Mouse (Mus musculus): ENCODE results near the gene Ctnnal1. TPM values are rescaled to one million over a fixed set of nuclear protein-coding genes. Genes with fewer than 3 reads are reported as not detected.

Gene Ctnnal1
- polyA plus RNA-seq, 1 experiment, result 9.0 TPM

GRCm38 (mm10) chr4:56820017-56820550 is 44.9 kb downstream of the Ctnnal1 start:
- H3K4me1 ChIP-seq, result no peaks in the 10 kb centered on the region
- no peaks in the 10 kb centered on the region for H3K9me3 ChIP-seq
- peaks cover 81% of the 10 kb centered on the region for H3K36me3 ChIP-seq (replicated peaks; ENCODE audit: low read length)
- H3K27me3 ChIP-seq (replicated peaks), result no peaks in the 10 kb centered on the region
- TF ChIP-seq FLI1 (IDR thresholded peaks at IDR 0.05; ENCODE audit: low read length) (no peak), GATA1 (IDR thresholded peaks at IDR 0.05; ENCODE audit: borderline replicate concordance, low read length) (no peak)
- no peak overlapping the region for H3K4me3 ChIP-seq (replicated peaks)

- H3K27me3 ChIP-seq (replicated peaks), result no peaks in the 10 kb centered on the region
- H3K4me1 ChIP-seq, result no peaks in the 10 kb centered on the region
- H3K4me3 ChIP-seq (replicated peaks), result no peak overlapping the region
- H3K9me3 ChIP-seq, result no peaks in the 10 kb centered on the region
- peaks cover 94% of the 10 kb centered on the region for H3K36me3 ChIP-seq (replicated peaks; ENCODE audit: low read length)
- TF ChIP-seq GATA1 (IDR thresholded peaks at IDR 0.05; ENCODE audit: borderline replicate concordance, low read length) (no peak), FLI1 (IDR thresholded peaks at IDR 0.05; ENCODE audit: low read length) (no peak)
Measured at GRCm38 (mm10) chr4:56815131-56815530, 49.9 kb downstream of the Ctnnal1 start.

- no peak for TF ChIP-seq FLI1 (IDR thresholded peaks at IDR 0.05; ENCODE audit: low read length)
- no peak overlapping the region for H3K4me3 ChIP-seq (replicated peaks)
Measured at GRCm38 (mm10) chr4:56812096-56812495, 52.9 kb downstream of the Ctnnal1 start.

GRCm38 (mm10) chr4:56811642-56812041 is 53.3 kb downstream of the Ctnnal1 start:
- Histone ChIP-seq H3K9me3 (no peaks in the 10 kb centered on the region), H3K4me3 (replicated peaks) (no peak overlapping the region), H3K4me1 (no peaks in the 10 kb centered on the region), H3K27me3 (replicated peaks) (no peaks in the 10 kb centered on the region), H3K36me3 (replicated peaks; ENCODE audit: low read length) (peaks cover 97% of the 10 kb centered on the region)
- TF ChIP-seq GATA1 (IDR thresholded peaks at IDR 0.05; ENCODE audit: borderline replicate concordance, low read length) (no peak), FLI1 (IDR thresholded peaks at IDR 0.05; ENCODE audit: low read length) (no peak)

More at GRCm38 (mm10) chr4:56812096-56812495, 52.9 kb downstream of the Ctnnal1 start:
- Histone ChIP-seq H3K36me3 (replicated peaks; ENCODE audit: low read length) (peaks cover 97% of the 10 kb centered on the region), H3K27me3 (replicated peaks) (no peaks in the 10 kb centered on the region), H3K9me3 (no peaks in the 10 kb centered on the region), H3K4me1 (no peaks in the 10 kb centered on the region)

- no peaks in the 10 kb centered on the region for H3K9me3 ChIP-seq
- no peaks in the 10 kb centered on the region for H3K27me3 ChIP-seq (replicated peaks)
- H3K4me3 ChIP-seq (replicated peaks), result no peak overlapping the region
- peaks cover under 1% of the 10 kb centered on the region; the same call in 1 of the 2 replicates for H3K4me1 ChIP-seq
- H3K36me3 ChIP-seq (replicated peaks; ENCODE audit: low read length), result peaks cover 97% of the 10 kb centered on the region
- no peak for TF ChIP-seq GATA1 (IDR thresholded peaks at IDR 0.05; ENCODE audit: borderline replicate concordance, low read length)
- no peak for TF ChIP-seq FLI1 (IDR thresholded peaks at IDR 0.05; ENCODE audit: low read length)
Measured at GRCm38 (mm10) chr4:56809050-56809449, 55.9 kb downstream of the Ctnnal1 start.

- Histone ChIP-seq H3K4me1 (peaks cover 32% of the 10 kb centered on the region), H3K27me3 (replicated peaks) (no peaks in the 10 kb centered on the region), H3K9me3 (no peaks in the 10 kb centered on the region), H3K36me3 (replicated peaks; ENCODE audit: low read length) (peaks cover 61% of the 10 kb centered on the region), H3K4me3 (replicated peaks) (peak overlapping the region; percentile 93)
- TF ChIP-seq FLI1 (IDR thresholded peaks at IDR 0.05; ENCODE audit: low read length), result no peak
- TF ChIP-seq GATA1 (IDR thresholded peaks at IDR 0.05; ENCODE audit: borderline replicate concordance, low read length), result no peak
Measured at GRCm38 (mm10) chr4:56802669-56803150, 62.3 kb downstream of the Ctnnal1 start.

GRCm38 (mm10) chr4:56801907-56802668 is 62.9 kb downstream of the Ctnnal1 start, which contains the start of the genes Elp1 and Fam206a:
Elp1 (minus strand) TSS chr4:56802331.
Fam206a (plus strand) TSS chr4:56802345.
- H3K4me1 ChIP-seq, result peaks cover 32% of the 10 kb centered on the region
- H3K27me3 ChIP-seq (replicated peaks), result no peaks in the 10 kb centered on the region
- H3K36me3 ChIP-seq (replicated peaks; ENCODE audit: low read length), result peaks cover 61% of the 10 kb centered on the region
- peak within 1 kb of the TSS; percentile 93 for H3K4me3 ChIP-seq (replicated peaks)
- H3K9me3 ChIP-seq, result no peaks in the 10 kb centered on the region
- no peak for TF ChIP-seq FLI1 (IDR thresholded peaks at IDR 0.05; ENCODE audit: low read length)
- no peak for TF ChIP-seq GATA1 (IDR thresholded peaks at IDR 0.05; ENCODE audit: borderline replicate concordance, low read length)

- Histone ChIP-seq H3K27me3 (replicated peaks) (no peaks in the 10 kb centered on the region), H3K36me3 (replicated peaks; ENCODE audit: low read length) (peaks cover 93% of the 10 kb centered on the region), H3K9me3 (no peaks in the 10 kb centered on the region), H3K4me3 (replicated peaks) (no peak overlapping the region), H3K4me1 (no peaks in the 10 kb centered on the region)
- TF ChIP-seq FLI1 (IDR thresholded peaks at IDR 0.05; ENCODE audit: low read length), result no peak
- no peak for TF ChIP-seq GATA1 (IDR thresholded peaks at IDR 0.05; ENCODE audit: borderline replicate concordance, low read length)
Measured at GRCm38 (mm10) chr4:56791373-56791772, 73.6 kb downstream of the Ctnnal1 start.

- peaks cover 10% of the 10 kb centered on the region for H3K4me1 ChIP-seq
- H3K9me3 ChIP-seq, result no peaks in the 10 kb centered on the region
- peaks cover 97% of the 10 kb centered on the region for H3K36me3 ChIP-seq (replicated peaks; ENCODE audit: low read length)
- no peaks in the 10 kb centered on the region for H3K27me3 ChIP-seq (replicated peaks)
- no peak overlapping the region for H3K4me3 ChIP-seq (replicated peaks)
- TF ChIP-seq GATA1 (IDR thresholded peaks at IDR 0.05; ENCODE audit: borderline replicate concordance, low read length) (no peak), FLI1 (IDR thresholded peaks at IDR 0.05; ENCODE audit: low read length) (no peak)
Measured at GRCm38 (mm10) chr4:56771065-56771464, 93.9 kb downstream of the Ctnnal1 start.

GRCm38 (mm10) chr4:56768913-56769312 is 96.1 kb downstream of the Ctnnal1 start:
- peaks cover 5% of the 10 kb centered on the region; the same call in 1 of the 2 replicates for H3K4me1 ChIP-seq
- no peak for TF ChIP-seq FLI1 (IDR thresholded peaks at IDR 0.05; ENCODE audit: low read length)
- no peak for TF ChIP-seq GATA1 (IDR thresholded peaks at IDR 0.05; ENCODE audit: borderline replicate concordance, low read length)
- H3K4me3 ChIP-seq (replicated peaks), result no peak overlapping the region
- H3K27me3 ChIP-seq (replicated peaks), result no peaks in the 10 kb centered on the region
- peaks cover 100% of the 10 kb centered on the region for H3K36me3 ChIP-seq (replicated peaks; ENCODE audit: low read length)
- H3K9me3 ChIP-seq, result no peaks in the 10 kb centered on the region

Data from megakaryocyte, embryonic 14.5 days (primary cell).